8 mouse cellular contexts compared by ENCODE assay signal in the genomic region with DNA sequence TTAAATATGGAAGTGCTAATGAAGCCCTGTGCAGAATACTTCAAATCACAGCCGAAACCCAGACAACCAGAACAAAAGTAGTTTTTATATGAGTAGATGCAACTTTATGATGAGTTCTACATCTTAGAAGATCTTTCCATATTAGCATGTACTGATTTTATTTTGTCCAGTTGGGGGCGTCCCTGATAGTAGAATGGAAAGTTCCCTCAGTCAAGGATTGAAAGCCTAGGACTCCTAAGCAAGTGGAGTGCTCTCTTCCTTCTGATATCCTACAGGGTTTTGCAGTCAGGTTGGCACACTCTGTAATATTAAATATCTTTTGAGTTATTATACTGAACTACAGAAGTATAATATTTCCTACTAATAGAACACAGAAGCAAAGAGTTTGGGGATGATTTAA.
A peak's percentile ranks its signal among the peaks of the same experiment; 100 is the strongest.
DNase-seq lines count a peak whose midpoint lies in the region; ATAC-seq and TF ChIP-seq lines count a peak whose summit lies in the region.
"Had no signal": no experiment of that assay in that cellular context is flagged by ENCODE, and none has a peak within 500 bp of the region (broad histone marks: within the 10 kb centered on the region; RNA-seq: fewer than 3 reads in every experiment).

No protein-coding gene starts in this region.

- intact Hi-C loops in heart, postnatal 25 days (cut with DNase I), result loop anchor here (5.0 to 10.0 kb wide), 2 partner anchors 806 to 823 kb away; no protein-coding TSS in a partner anchor

- peak; percentile 32 for DNase-seq in lung, postnatal 10 days
- no peak for DNase-seq in lung, postnatal 25 days (ENCODE audit: low spot score)
- DNase-seq in cerebellum, adult 2 months, result peak in 1 of 2 experiments; percentile 71
- DNase-seq in retina, embryonic 14.5 days (ENCODE audit: low spot score), result peak; percentile 83
- no peak for DNase-seq in urinary bladder, postnatal 25 days (ENCODE audit: low spot score)
- no peak for DNase-seq in heart, postnatal 25 days (ENCODE audit: low spot score)
- DNase-seq: kidney, adult 8-10 months had no signal

- WGBS in cerebellum, adult 2 months, result 35% methylated on average over 2 of the region's 2 CpGs
- 47% methylated on average over 2 of the region's 2 CpGs for whole genome bisulfite sequencing in forebrain, embryonic 13.5 days

- no peak overlapping the region for H3K4me2 ChIP-seq in forebrain, embryonic 13.5 days

- H3K27ac ChIP-seq in cerebellum, adult 2 months (ENCODE audit: insufficient read depth, low read length), result no peak overlapping the region
- no peak overlapping the region for H3K27ac ChIP-seq in forebrain, embryonic 13.5 days

- peak; percentile 57; the same call in 1 of the 2 replicates for TF ChIP-seq CTCF in cerebellum, adult 2 months (IDR thresholded peaks at IDR 0.05; ENCODE audit: borderline replicate concordance, insufficient read depth, low read depth, low read length)

- no peaks in the 10 kb centered on the region for H3K27me3 ChIP-seq in cerebellum, adult 2 months (ENCODE audit: control insufficient read depth, insufficient read depth, low read length)
- no peaks in the 10 kb centered on the region for H3K27me3 ChIP-seq in forebrain, embryonic 13.5 days

- no peaks in the 10 kb centered on the region for H3K36me3 ChIP-seq in forebrain, embryonic 13.5 days (ENCODE audit: poor library complexity, severe bottlenecking)

- ATAC-seq in forebrain, embryonic 13.5 days, result peak; percentile 67

- H3K4me1 ChIP-seq in cerebellum, adult 2 months (ENCODE audit: control insufficient read depth, insufficient read depth, low read length), result no peaks in the 10 kb centered on the region
- H3K4me1 ChIP-seq in forebrain, embryonic 13.5 days, result peaks cover 24% of the 10 kb centered on the region

- no peaks in the 10 kb centered on the region for H3K9me3 ChIP-seq in forebrain, embryonic 13.5 days (replicated peaks)

- H3K9ac ChIP-seq in forebrain, embryonic 13.5 days, result no peak overlapping the region

- H3K4me3 ChIP-seq in cerebellum, adult 2 months (replicated peaks; ENCODE audit: insufficient read depth, low read depth, low read length), result no peak overlapping the region
- no peak overlapping the region for H3K4me3 ChIP-seq in forebrain, embryonic 13.5 days

- no peak for TF ChIP-seq POLR2A in cerebellum, adult 2 months (IDR thresholded peaks at IDR 0.05; ENCODE audit: borderline replicate concordance, insufficient read depth, low read length)

Comparison
In these comparisons a context has a peak if more than half of its experiments do, and no peak if none do; other contexts are left out.
1. DNase-seq: peak in lung, postnatal 10 days (single experiment) and retina, embryonic 14.5 days (single experiment); none in lung, postnatal 25 days (single experiment), urinary bladder, postnatal 25 days (single experiment) and heart, postnatal 25 days (single experiment).